Mouse (Mus musculus) forebrain, postnatal 0 days (tissue): Measurements from ENCODE around the gene Grin2d. TPM values are rescaled to one million over a fixed set of nuclear protein-coding genes. Genes with fewer than 3 reads are reported as not detected.

Source experiments
- ATAC-seq: fragments of 200-750 bp; cut with Nextera tagmentation; 2 replicates; pipeline ENCODE4 v1.8.0; 2017; ENCODE audit warnings: mild to moderate bottlenecking, moderate library complexity
- DNase-seq: peaks from one replicate; pipeline ENCODE4 v3.0.0-alpha.2; 2015
- H3K27ac ChIP-seq: fragments of 300-500 bp; sonication (generic); 2 replicates; pipeline ENCODE4 v1.5.1; 2014; ENCODE audit warnings: low read depth, mild to moderate bottlenecking, antibody characterized with exemption, low read length, moderate library complexity, mixed read lengths
- H3K27me3 ChIP-seq: fragments of 300-500 bp; sonication (generic); 2 replicates; pipeline ENCODE4 v1.6.1; 2014; ENCODE audit warnings: mild to moderate bottlenecking, low read length, mixed read lengths; ENCODE audit not compliant: insufficient read depth
- H3K36me3 ChIP-seq: fragments of 300-500 bp; sonication (generic); 2 replicates; pipeline ENCODE4 v1.6.1; 2014; ENCODE audit warnings: mild to moderate bottlenecking, moderate library complexity; ENCODE audit not compliant: insufficient read depth
- H3K4me1 ChIP-seq: fragments of 300-500 bp; sonication (generic); 2 replicates; pipeline ENCODE4 v1.6.1; 2014; ENCODE audit warnings: antibody characterized with exemption; ENCODE audit not compliant: insufficient read depth
- H3K4me2 ChIP-seq: fragments of 300-500 bp; sonication (generic); 2 replicates; pipeline ENCODE4 v1.6.1; 2014; ENCODE audit warnings: low read depth, mild to moderate bottlenecking, moderate library complexity
- H3K4me3 ChIP-seq: fragments of 300-500 bp; sonication (generic); 2 replicates; pipeline ENCODE4 v1.5.1; 2014; ENCODE audit warnings: low read depth, low read length, mixed read lengths
- H3K9ac ChIP-seq: fragments of 300-500 bp; sonication (generic); 2 replicates; pipeline ENCODE4 v1.6.1; 2014; ENCODE audit warnings: mild to moderate bottlenecking
- H3K9me3 ChIP-seq: fragments of 300-500 bp; sonication (generic); 2 replicates; pipeline ENCODE4 v1.6.1; 2016; ENCODE audit warnings: low read length
- CTCF ChIP-seq: sonication (generic); IDR thresholded peaks from 2 replicates; pipeline ENCODE4 v1.5.1; 2016; ENCODE audit warnings: antibody characterized with exemption, control low read depth, low read depth
- WGBS: fragments of 180-500 bp; shearing (Covaris S2); extraction: QIAGEN DNeasy Blood & Tissue Kit; methylation state at CpG from one replicate; pipeline ENCODE4 v1.1.7; 2014; 5-methylcytosine and 5-hydroxymethylcytosine counted together
- polyA plus RNA-seq: library from polyadenylated mRNA; unstranded; fragments of >200 nt; fragmentation: Nextera tagmentation; extraction: Ambion mirVana; gene quantifications from 2 replicates; pipeline ENCODE4 v1.2.1, GENCODE M21; 2015
- total RNA-seq: library from RNA; depleted of rRNA; stranded (reverse); fragments of >200 nt; gene quantifications from 2 replicates; pipeline ENCODE4 v1.2.3, GENCODE M21; 2014

The Grin2d gene
- total and polyA plus RNA-seq, 2 experiments from 2014 or later: 3.4 to 12.9 TPM

- Histone ChIP-seq H3K36me3 (peaks cover 86% of the 10 kb centered on the region), H3K27me3 (no peaks in the 10 kb centered on the region), H3K9me3 (no peaks in the 10 kb centered on the region), H3K4me3 (no peak overlapping the region), H3K4me1 (peaks cover 6% of the 10 kb centered on the region; the same call in 1 of the 2 replicates), H3K9ac (no peak overlapping the region), H3K4me2 (no peak overlapping the region), H3K27ac (no peak overlapping the region)
- no peak for TF ChIP-seq CTCF
- DNase-seq: no peak
- WGBS: 79% methylated on average over 6 of the region's 6 CpGs
- ATAC-seq: no peak
Observed at GRCm38 (mm10) chr7:45790721-45791120, 87.5 kb downstream of the Grin2d start.

GRCm38 (mm10) chr7:45787642-45788041 lies 90.5 kb downstream of the Grin2d start:
- WGBS: 90% methylated on average over 22 of the region's 22 CpGs
- TF ChIP-seq CTCF: no peak
- Histone ChIP-seq H3K9ac (no peak overlapping the region), H3K36me3 (peaks cover 55% of the 10 kb centered on the region), H3K4me1 (peaks cover 12% of the 10 kb centered on the region), H3K27me3 (no peaks in the 10 kb centered on the region), H3K4me3 (no peak overlapping the region), H3K27ac (no peak overlapping the region), H3K9me3 (no peaks in the 10 kb centered on the region), H3K4me2 (peak overlapping the region; percentile 83)
- ATAC-seq (no peak), DNase-seq (no peak)

DNA sequence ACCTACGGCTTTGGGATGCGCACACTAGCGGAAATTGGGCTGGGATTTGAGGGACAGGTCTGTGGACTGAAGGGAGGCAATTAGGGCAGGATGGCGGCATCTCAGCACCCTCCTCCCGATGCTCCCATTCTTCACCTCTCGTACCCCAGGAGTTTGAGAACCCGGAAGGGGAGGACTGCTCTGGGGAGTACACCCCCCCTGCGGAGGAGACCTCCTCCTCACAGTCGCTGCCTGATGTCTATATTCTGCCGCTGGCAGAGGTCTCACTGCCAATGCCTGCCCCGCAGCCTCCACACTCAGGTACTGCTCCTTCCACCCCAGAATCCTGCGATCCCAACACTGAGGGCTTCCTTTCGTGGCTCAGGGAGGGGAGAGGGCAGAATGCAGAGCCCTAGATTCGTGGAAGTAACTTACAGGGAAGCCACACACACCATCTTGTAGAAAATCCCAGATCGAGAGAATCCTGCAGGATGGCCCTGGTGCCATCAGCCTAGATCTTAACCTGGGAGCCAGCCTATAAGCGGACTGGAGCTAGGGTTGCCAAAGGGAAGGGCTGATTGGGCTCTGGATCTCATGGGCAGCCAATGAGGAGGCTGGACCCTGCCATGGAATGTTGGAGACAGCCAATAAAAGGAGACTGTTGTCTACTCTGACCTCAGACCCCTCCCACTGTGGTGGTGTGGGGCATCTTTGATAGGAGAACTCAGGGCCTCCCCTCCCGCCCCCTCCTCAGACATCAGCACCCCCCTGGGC lies 91.3 kb downstream of the Grin2d start:
- no peaks in the 10 kb centered on the region for H3K27me3 ChIP-seq
- peak overlapping the region; percentile 93 for H3K9ac ChIP-seq
- no peaks in the 10 kb centered on the region for H3K9me3 ChIP-seq
- peak overlapping the region; percentile 83 for H3K4me2 ChIP-seq
- DNase-seq (peak; percentile 71), ATAC-seq (peak; percentile 38)
- H3K27ac ChIP-seq: 0 out of 2 replicates have a peak overlapping the region, but pooled peaks have one; percentile 98
- H3K4me3 ChIP-seq: peak overlapping the region; percentile 93
- WGBS: 16% methylated on average over 17 of the region's 17 CpGs
- no peak for TF ChIP-seq CTCF
- H3K36me3 ChIP-seq: peaks cover 48% of the 10 kb centered on the region
- peaks cover 12% of the 10 kb centered on the region for H3K4me1 ChIP-seq

- H3K27me3 ChIP-seq: no peaks in the 10 kb centered on the region
- ATAC-seq: peak; percentile 18
- peak overlapping the region; percentile 83 for H3K4me2 ChIP-seq
- H3K36me3 ChIP-seq: peaks cover 41% of the 10 kb centered on the region
- peaks cover 12% of the 10 kb centered on the region for H3K4me1 ChIP-seq
- no peak for TF ChIP-seq CTCF
- H3K4me3 ChIP-seq: peak overlapping the region; percentile 93
- under 1% methylated on average over 14 of the region's 14 CpGs for WGBS
- H3K27ac ChIP-seq: peak overlapping the region; percentile 98
- DNase-seq: peak; percentile 78
- no peaks in the 10 kb centered on the region for H3K9me3 ChIP-seq
- H3K9ac ChIP-seq: peak overlapping the region; percentile 93
Observed at GRCm38 (mm10) chr7:45786136-45786578, 92.0 kb downstream of the Grin2d start.

DNA sequence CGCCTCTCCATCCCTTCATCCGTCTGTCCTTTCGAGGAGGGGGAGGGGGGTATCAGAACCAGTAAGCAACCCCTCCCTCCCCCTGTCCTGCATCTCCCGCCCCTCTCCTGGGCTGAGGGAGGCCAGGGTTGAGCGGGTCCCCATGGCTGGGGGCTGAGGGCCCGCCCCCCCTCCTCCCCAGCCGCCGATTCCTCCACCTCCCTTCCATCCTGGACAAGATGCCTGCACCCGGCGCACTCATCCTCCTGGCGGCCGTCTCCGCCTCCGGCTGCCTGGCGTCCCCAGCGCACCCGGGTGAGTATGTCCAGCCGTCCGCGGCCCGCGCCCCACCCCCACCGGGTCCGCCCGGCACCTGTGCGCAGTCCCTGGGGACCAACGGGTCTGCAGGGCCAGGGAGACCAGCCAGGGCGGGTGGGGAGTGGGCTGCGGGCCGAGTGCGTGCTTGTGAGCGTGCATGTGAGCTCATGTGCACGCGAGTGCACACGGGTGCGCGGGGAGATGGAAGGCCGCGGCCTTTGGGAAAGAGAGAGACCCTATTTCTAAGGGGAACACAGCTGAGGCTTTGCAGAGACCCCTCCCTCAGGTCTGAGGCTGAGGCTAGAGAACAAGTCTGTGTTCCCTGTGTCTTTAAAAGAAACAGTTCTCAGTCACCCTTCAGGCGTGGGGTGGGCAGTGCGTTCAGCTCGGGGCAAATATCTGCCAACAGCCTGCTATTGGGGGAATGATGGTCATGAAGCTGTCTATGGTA lies 92.6 kb downstream of the Grin2d start:
- peak overlapping the region; percentile 93 for H3K4me3 ChIP-seq
- H3K27ac ChIP-seq: peak overlapping the region; percentile 98
- peaks cover 12% of the 10 kb centered on the region for H3K4me1 ChIP-seq
- H3K9ac ChIP-seq: peak overlapping the region; percentile 93
- under 1% methylated on average over 39 of the region's 42 CpGs for WGBS
- no peaks in the 10 kb centered on the region for H3K27me3 ChIP-seq
- peak; percentile 71 for DNase-seq
- peak; percentile 21; the same call in 1 of the 2 replicates for TF ChIP-seq CTCF
- peak overlapping the region; percentile 83 for H3K4me2 ChIP-seq
- no peaks in the 10 kb centered on the region for H3K9me3 ChIP-seq
- ATAC-seq: peak; percentile 25
- H3K36me3 ChIP-seq: peaks cover 35% of the 10 kb centered on the region

DNA sequence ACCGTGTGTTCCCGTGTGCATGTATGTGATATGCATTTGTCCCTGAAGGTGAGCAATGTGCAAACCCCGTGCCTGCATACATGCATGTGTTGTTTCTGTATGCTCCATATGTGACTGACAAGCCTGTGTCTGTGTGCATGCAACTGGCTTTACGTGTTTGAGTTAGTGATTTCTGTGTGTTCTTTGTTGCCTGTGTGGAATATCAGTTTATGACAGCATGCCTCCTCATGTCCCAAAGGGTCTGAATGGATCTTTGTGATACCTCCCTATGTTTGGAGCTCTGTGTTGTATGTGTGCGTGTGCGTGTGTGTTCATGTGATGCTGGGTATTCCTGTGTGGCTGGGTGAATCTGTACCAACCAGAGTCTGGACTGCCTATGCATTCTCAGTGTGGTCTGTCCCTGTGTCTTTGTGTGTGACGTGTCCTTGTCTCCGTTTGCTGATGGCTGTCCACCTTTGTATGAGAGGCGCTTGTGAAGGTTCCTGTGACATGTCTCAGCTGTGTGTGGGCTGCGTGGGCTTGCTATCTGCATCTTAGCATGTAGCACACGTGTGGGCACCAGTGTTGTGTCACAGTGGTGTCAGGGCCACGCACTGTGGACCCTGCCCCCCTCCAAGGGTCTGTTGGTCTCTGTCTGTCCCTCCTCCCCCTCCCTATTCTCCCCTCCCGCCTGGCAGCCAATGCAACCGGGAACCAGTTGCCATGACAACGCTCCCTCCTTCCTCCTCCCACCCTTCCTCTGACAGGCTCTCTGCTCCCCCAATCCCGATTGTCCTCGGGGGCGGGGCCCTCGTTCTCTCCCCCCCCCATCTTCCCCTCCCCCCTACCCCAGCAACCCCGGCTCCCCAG lies 93.4 kb downstream of the Grin2d start, which contains the start of gene Sult2b1:
Sult2b1 (minus strand) TSS at position 146 of the 849 bp plus-strand sequence.
- ATAC-seq (peak; percentile 78), DNase-seq (peak; percentile 98)
- peak within 1 kb of the TSS; percentile 98 for H3K27ac ChIP-seq
- H3K27me3 ChIP-seq: no peaks in the 10 kb centered on the region
- peaks cover 12% of the 10 kb centered on the region for H3K4me1 ChIP-seq
- WGBS: 12% methylated on average over 20 of the region's 20 CpGs
- no peak for TF ChIP-seq CTCF
- H3K9me3 ChIP-seq: no peaks in the 10 kb centered on the region
- H3K4me2 ChIP-seq: peak within 1 kb of the TSS; percentile 83
- H3K36me3 ChIP-seq: peaks cover 27% of the 10 kb centered on the region
- H3K4me3 ChIP-seq: peak within 1 kb of the TSS; percentile 93
- H3K9ac ChIP-seq: peak within 1 kb of the TSS; percentile 93
